Mouse (Mus musculus) liver, embryonic 14.5 days (tissue): ENCODE measurements around the gene Plin2. TPM values are rescaled to one million over a fixed set of nuclear protein-coding genes. Genes with fewer than 3 reads are reported as not detected.
A peak's percentile ranks its signal among the peaks of the same experiment; 100 is the strongest.
"Not testable (repeated sequence)": the region's sequence is repeated elsewhere in the genome, so short reads cannot be mapped to it uniquely, and the experiment has no call there.

Experiments
- ATAC-seq: fragments of 200-750 bp; cut with Nextera tagmentation; 2 replicates; pipeline ENCODE4 v1.8.0; 2017; ENCODE audit warnings: moderate number of reproducible peaks, mild to moderate bottlenecking, moderate library complexity; ENCODE audit not compliant: insufficient read depth
- DNase-seq, 3 experiments: peaks; one replicate each; pipeline ENCODE4 v3.0.0-alpha.2; 2012 to 2013; ENCODE audit warnings: low read depth in 3 of 3, low spot score in 3 of 3
- H3K27ac ChIP-seq: fragments of 300-500 bp; sonication (generic); 2 replicates; pipeline ENCODE4 v1.5.1; 2014; ENCODE audit warnings: moderate library complexity, mild to moderate bottlenecking, control low read depth, inconsistent platforms
- H3K27me3 ChIP-seq: fragments of 300-500 bp; sonication (generic); 2 replicates; pipeline ENCODE4 v1.6.1; 2014; ENCODE audit warnings: mild to moderate bottlenecking, low read length, moderate library complexity; ENCODE audit not compliant: control insufficient read depth, insufficient read depth
- H3K36me3 ChIP-seq: fragments of 300-500 bp; sonication (generic); replicated peaks from 2 replicates; pipeline ENCODE4 v1.6.1; 2014; ENCODE audit warnings: low read depth; ENCODE audit not compliant: control insufficient read depth, insufficient read depth
- H3K4me1 ChIP-seq, 2 experiments: fragments of 200-500 bp in 1 of 2; fragments of 300-500 bp in 1 of 2; sonication (generic) in 1 of 2; replicated peaks; 2 replicates each; pipeline ENCODE4 v1.6.1; 2012 to 2014; ENCODE audit warnings: antibody characterized with exemption in 1 of 2, inconsistent platforms in 1 of 2, low read length in 1 of 2; ENCODE audit not compliant: control insufficient read depth in 2 of 2, insufficient read depth in 2 of 2
- H3K4me2 ChIP-seq: fragments of 300-500 bp; sonication (generic); 2 replicates; pipeline ENCODE4 v1.6.1; 2014; ENCODE audit warnings: low read depth, mild to moderate bottlenecking, control low read depth, moderate library complexity
- H3K4me3 ChIP-seq, 2 experiments: fragments of 200-500 bp in 1 of 2; fragments of 300-500 bp in 1 of 2; sonication (generic) in 1 of 2; 2 replicates each; pipeline ENCODE4 v1.5.1; 2012 to 2014; ENCODE audit warnings: low read depth in 2 of 2, low read length in 2 of 2, mild to moderate bottlenecking in 2 of 2, control low read depth in 1 of 2, inconsistent platforms in 1 of 2, moderate library complexity in 1 of 2; ENCODE audit not compliant: insufficient read depth in 1 of 2
- H3K9ac ChIP-seq: fragments of 300-500 bp; sonication (generic); replicated peaks from 2 replicates; pipeline ENCODE4 v1.6.1; 2014; ENCODE audit warnings: mild to moderate bottlenecking, control low read depth, moderate library complexity
- H3K9me3 ChIP-seq: fragments of 300-500 bp; sonication (generic); 2 replicates; pipeline ENCODE4 v1.6.1; 2016; ENCODE audit warnings: low read length, mixed read lengths; ENCODE audit not compliant: control insufficient read depth
- CTCF ChIP-seq: IDR thresholded peaks from 2 replicates; pipeline ENCODE4 v1.5.1; 2016; ENCODE audit warnings: antibody characterized with exemption, low read depth, control low read depth
- EP300 ChIP-seq: IDR thresholded peaks from 2 replicates; pipeline ENCODE4 v1.6.1; 2016; ENCODE audit warnings: antibody characterized with exemption, low read depth
- WGBS: fragments of 180-500 bp; shearing (Covaris S2); extraction: QIAGEN DNeasy Blood & Tissue Kit; methylation state at CpG from one replicate; pipeline ENCODE4 v1.1.7; 2014; ENCODE audit not compliant: insufficient replicate concordance; 5-methylcytosine and 5-hydroxymethylcytosine counted together
- polyA plus RNA-seq, 2 experiments: library from polyadenylated mRNA; depleted of rRNA in 1 of 2; stranded (reverse) in 1 of 2; unstranded in 1 of 2; fragments of >200 nt; fragmentation: Nextera tagmentation in 1 of 2; extraction: Ambion mirVana in 1 of 2; gene quantifications; 2 replicates each; pipeline versions ENCODE4 v1.2.1 to v1.2.3; 2012 to 2014

The Plin2 gene
- polyA plus RNA-seq, 2 experiments: 108 to 159 TPM

GRCm38 (mm10) chr4:86634873-86635272 lies 35.0 kb downstream of the Plin2 start:
- DNase-seq (peak; percentile 14 to 41 (median 20)), ATAC-seq (peak; percentile 100)
- TF ChIP-seq EP300: peak; percentile 44; the same call in 1 of the 2 replicates
- H3K9me3 ChIP-seq, H3K27me3 ChIP-seq, H3K9ac ChIP-seq, H3K36me3 ChIP-seq, H3K4me3 ChIP-seq, H3K4me2 ChIP-seq: not testable (repeated sequence)
- Histone ChIP-seq H3K27ac (peak overlapping the region; percentile 85), H3K4me1 (peaks cover 18 to 19% of the 10 kb centered on the region in 2 experiments)

GRCm38 (mm10) chr4:86634312-86634711 lies 35.5 kb downstream of the Plin2 start:
- Histone ChIP-seq H3K4me2 (peak overlapping the region; percentile 46), H3K27ac (peak overlapping the region; percentile 85)

GRCm38 (mm10) chr4:86632556-86632955 lies 37.3 kb downstream of the Plin2 start:
- whole genome bisulfite sequencing: 46% methylated on average over 5 of the region's 5 CpGs
- not testable (repeated sequence) for H3K9ac ChIP-seq, DNase-seq, H3K9me3 ChIP-seq, H3K27ac ChIP-seq, H3K36me3 ChIP-seq, H3K4me2 ChIP-seq, ATAC-seq, H3K4me3 ChIP-seq, H3K27me3 ChIP-seq
- H3K4me1 ChIP-seq: peaks cover 18 to 19% of the 10 kb centered on the region in 2 experiments

More at GRCm38 (mm10) chr4:86634312-86634711, 35.5 kb downstream of the Plin2 start:
- not testable (repeated sequence) for DNase-seq, H3K4me3 ChIP-seq, H3K27me3 ChIP-seq, H3K36me3 ChIP-seq, H3K9me3 ChIP-seq
- Histone ChIP-seq H3K4me1 (peaks cover 18 to 19% of the 10 kb centered on the region in 2 experiments), H3K9ac (peak overlapping the region; percentile 34)
- ATAC-seq: peak; percentile 9; the same call in 1 of the 2 replicates

- H3K27me3 ChIP-seq: no peaks in the 10 kb centered on the region
- 74% methylated on average over 4 of the region's 4 CpGs for WGBS
- H3K9ac ChIP-seq: no peak overlapping the region
- DNase-seq (no peak), ATAC-seq (no peak)
- H3K9me3 ChIP-seq: no peaks in the 10 kb centered on the region
- H3K36me3 ChIP-seq: no peaks in the 10 kb centered on the region
- H3K4me1 ChIP-seq: peaks cover 18 to 19% of the 10 kb centered on the region in 2 experiments
- TF ChIP-seq CTCF: no peak
- TF ChIP-seq EP300: no peak
- H3K27ac ChIP-seq: no peak overlapping the region
- no peak overlapping the region for H3K4me3 ChIP-seq
- no peak overlapping the region for H3K4me2 ChIP-seq
Observed at GRCm38 (mm10) chr4:86631831-86632230, 38.0 kb downstream of the Plin2 start.

GRCm38 (mm10) chr4:86626496-86626895 lies 43.4 kb downstream of the Plin2 start:
- ATAC-seq, H3K27ac ChIP-seq: not testable (repeated sequence)

GRCm38 (mm10) chr4:86625463-86625862 lies 44.4 kb downstream of the Plin2 start:
- H3K9ac ChIP-seq: no peak overlapping the region
- H3K27me3 ChIP-seq: no peaks in the 10 kb centered on the region
- H3K4me1 ChIP-seq: no peaks in the 10 kb centered on the region
- 57% methylated on average over 5 of the region's 5 CpGs for WGBS
- no peak overlapping the region for H3K4me2 ChIP-seq
- no peak for ATAC-seq
- H3K36me3 ChIP-seq: no peaks in the 10 kb centered on the region
- no peak overlapping the region for H3K4me3 ChIP-seq
- no peak overlapping the region for H3K27ac ChIP-seq
- no peak for DNase-seq
- H3K9me3 ChIP-seq: no peaks in the 10 kb centered on the region
- TF ChIP-seq EP300: no peak

More at GRCm38 (mm10) chr4:86626496-86626895, 43.4 kb downstream of the Plin2 start:
- not testable (repeated sequence) for H3K9me3 ChIP-seq, H3K9ac ChIP-seq, H3K36me3 ChIP-seq, H3K4me2 ChIP-seq, H3K4me1 ChIP-seq, H3K27me3 ChIP-seq, H3K4me3 ChIP-seq, DNase-seq
- WGBS: 65% methylated on average over 7 of the region's 7 CpGs
